Mouse (Mus musculus) embryonic facial prominence, embryonic 12.5 days (tissue): ENCODE measurements around the gene Itga11. TPM values are rescaled to one million over a fixed set of nuclear protein-coding genes. Genes with fewer than 3 reads are reported as not detected.
A peak's percentile ranks its signal among the peaks of the same experiment; 100 is the strongest.
"Not testable (repeated sequence)": the region's sequence is repeated elsewhere in the genome, so short reads cannot be mapped to it uniquely, and the experiment has no call there.

ENCODE experiments used
- ATAC-seq: fragments of 200-750 bp; cut with Nextera tagmentation; 2 replicates; pipeline ENCODE4 v1.8.0; 2017; ENCODE audit not compliant: insufficient number of reproducible peaks, insufficient read depth, low FRiP score, low TSS enrichment
- H3K27ac ChIP-seq: fragments of 300-500 bp; sonication (generic); 2 replicates; pipeline ENCODE4 v1.5.1; 2016; ENCODE audit warnings: mild to moderate bottlenecking
- H3K27me3 ChIP-seq: fragments of 300-500 bp; sonication (generic); 2 replicates; pipeline ENCODE4 v1.6.1; 2016; ENCODE audit warnings: mild to moderate bottlenecking, moderate library complexity
- H3K36me3 ChIP-seq: fragments of 300-500 bp; sonication (generic); 2 replicates; pipeline ENCODE4 v1.6.1; 2016; ENCODE audit warnings: mild to moderate bottlenecking
- H3K4me1 ChIP-seq: fragments of 300-500 bp; sonication (generic); 2 replicates; pipeline ENCODE4 v1.6.1; 2016
- H3K4me2 ChIP-seq: fragments of 300-500 bp; sonication (generic); replicated peaks from 2 replicates; pipeline ENCODE4 v1.6.1; 2016; ENCODE audit warnings: mild to moderate bottlenecking, moderate library complexity
- H3K4me3 ChIP-seq: fragments of 300-500 bp; sonication (generic); 2 replicates; pipeline ENCODE4 v1.5.1; 2016; ENCODE audit warnings: mild to moderate bottlenecking
- H3K9ac ChIP-seq: fragments of 300-500 bp; sonication (generic); 2 replicates; pipeline ENCODE4 v1.6.1; 2016; ENCODE audit warnings: mild to moderate bottlenecking, moderate library complexity
- H3K9me3 ChIP-seq: fragments of 300-500 bp; sonication (generic); 2 replicates; pipeline ENCODE4 v1.6.1; 2016; ENCODE audit warnings: mild to moderate bottlenecking, moderate library complexity
- WGBS: fragments of 180-500 bp; shearing (Covaris S2); methylation state at CpG from one replicate; pipeline ENCODE4 v1.1.7; 2016; 5-methylcytosine and 5-hydroxymethylcytosine counted together
- polyA plus RNA-seq: library from polyadenylated mRNA; unstranded; fragments of >200 nt; fragmentation: Nextera tagmentation; extraction: Ambion mirVana; gene quantifications from 2 replicates; pipeline ENCODE4 v1.2.1, GENCODE M21; 2016

Itga11 gene
- polyA plus RNA-seq, 1 experiment from 2014 or later, result 3.9 TPM

GRCm38 (mm10) chr9:62767464-62767863 lies 89.8 kb downstream of the Itga11 start:
- Histone ChIP-seq H3K9me3 (no peaks in the 10 kb centered on the region), H3K9ac (no peak overlapping the region), H3K36me3 (no peaks in the 10 kb centered on the region), H3K27me3 (no peaks in the 10 kb centered on the region), H3K4me3 (no peak overlapping the region), H3K4me1 (no peaks in the 10 kb centered on the region), H3K27ac (no peak overlapping the region), H3K4me2 (no peak overlapping the region)
- no peak for ATAC-seq
- 68% methylated on average over 17 of the region's 17 CpGs for WGBS

GRCm38 (mm10) chr9:62768361-62768760 lies 90.7 kb downstream of the Itga11 start:
- no peak overlapping the region for H3K9ac ChIP-seq
- H3K36me3 ChIP-seq, result no peaks in the 10 kb centered on the region
- no peak overlapping the region for H3K4me3 ChIP-seq
- no peaks in the 10 kb centered on the region for H3K4me1 ChIP-seq
- WGBS, result 68% methylated on average over 5 of the region's 5 CpGs
- H3K4me2 ChIP-seq, result no peak overlapping the region
- H3K27me3 ChIP-seq, result no peaks in the 10 kb centered on the region
- no peaks in the 10 kb centered on the region for H3K9me3 ChIP-seq
- ATAC-seq, result no peak
- H3K27ac ChIP-seq, result no peak overlapping the region

- H3K4me1 ChIP-seq, result no peaks in the 10 kb centered on the region
- no peak overlapping the region for H3K4me2 ChIP-seq
- H3K9ac ChIP-seq, result no peak overlapping the region
- H3K27me3 ChIP-seq, result no peaks in the 10 kb centered on the region
- H3K4me3 ChIP-seq, result no peak overlapping the region
- 72% methylated on average over 8 of the region's 8 CpGs for WGBS
- no peaks in the 10 kb centered on the region for H3K36me3 ChIP-seq
- no peaks in the 10 kb centered on the region for H3K9me3 ChIP-seq
- ATAC-seq, result no peak
- H3K27ac ChIP-seq, result no peak overlapping the region
Measured at GRCm38 (mm10) chr9:62772746-62773145, 95.1 kb downstream of the Itga11 start.

- WGBS, result 38% methylated on average over 4 of the region's 4 CpGs
- Histone ChIP-seq H3K27ac (no peak overlapping the region), H3K9ac (no peak overlapping the region), H3K4me3 (no peak overlapping the region), H3K27me3 (no peaks in the 10 kb centered on the region), H3K36me3 (no peaks in the 10 kb centered on the region), H3K4me1 (no peaks in the 10 kb centered on the region), H3K9me3 (no peaks in the 10 kb centered on the region), H3K4me2 (no peak overlapping the region)
- ATAC-seq, result no peak
Measured at GRCm38 (mm10) chr9:62775464-62775863, 97.8 kb downstream of the Itga11 start.

GRCm38 (mm10) chr9:62777461-62777860 lies 99.8 kb downstream of the Itga11 start:
- Histone ChIP-seq H3K27ac (no peak overlapping the region), H3K27me3 (no peaks in the 10 kb centered on the region), H3K36me3 (no peaks in the 10 kb centered on the region), H3K9me3 (no peaks in the 10 kb centered on the region), H3K4me2 (no peak overlapping the region), H3K9ac (no peak overlapping the region), H3K4me3 (no peak overlapping the region), H3K4me1 (no peaks in the 10 kb centered on the region)
- peak; percentile 30; the same call in 1 of the 2 replicates for ATAC-seq
- 6% methylated on average over 5 of the region's 5 CpGs for WGBS

GRCm38 (mm10) chr9:62778721-62779120 lies 101.1 kb downstream of the Itga11 start:
- WGBS, result 89% methylated on average over 9 of the region's 9 CpGs
- Histone ChIP-seq H3K4me2 (no peak overlapping the region), H3K9ac (no peak overlapping the region), H3K36me3 (no peaks in the 10 kb centered on the region), H3K4me3 (no peak overlapping the region), H3K27me3 (no peaks in the 10 kb centered on the region), H3K27ac (no peak overlapping the region), H3K9me3 (no peaks in the 10 kb centered on the region), H3K4me1 (peaks cover 8% of the 10 kb centered on the region; the same call in 1 of the 2 replicates)
- ATAC-seq, result no peak

- no peak overlapping the region for H3K4me2 ChIP-seq
- no peaks in the 10 kb centered on the region for H3K9me3 ChIP-seq
- no peak overlapping the region for H3K4me3 ChIP-seq
- H3K36me3 ChIP-seq, result no peaks in the 10 kb centered on the region
- ATAC-seq, result no peak
- H3K9ac ChIP-seq, result no peak overlapping the region
- WGBS, result 67% methylated on average over 3 of the region's 3 CpGs
- peaks cover 8% of the 10 kb centered on the region; the same call in 1 of the 2 replicates for H3K4me1 ChIP-seq
- no peaks in the 10 kb centered on the region for H3K27me3 ChIP-seq
- no peak overlapping the region for H3K27ac ChIP-seq
Measured at GRCm38 (mm10) chr9:62781965-62782364, 104.3 kb downstream of the Itga11 start.

- ATAC-seq, result no peak
- Histone ChIP-seq H3K27ac (no peak overlapping the region), H3K4me2 (no peak overlapping the region), H3K9me3 (no peaks in the 10 kb centered on the region), H3K4me1 (peaks cover 8% of the 10 kb centered on the region; the same call in 1 of the 2 replicates), H3K36me3 (no peaks in the 10 kb centered on the region), H3K9ac (no peak overlapping the region), H3K27me3 (no peaks in the 10 kb centered on the region), H3K4me3 (no peak overlapping the region)
- 39% methylated on average over 16 of the region's 16 CpGs for WGBS
Measured at GRCm38 (mm10) chr9:62782976-62783781, 105.6 kb downstream of the Itga11 start.

GRCm38 (mm10) chr9:62784233-62784632 lies 106.6 kb downstream of the Itga11 start:
- H3K4me2 ChIP-seq, result no peak overlapping the region
- WGBS, result 93% methylated on average over 2 of the region's 2 CpGs
- H3K4me3 ChIP-seq, result no peak overlapping the region
- H3K9me3 ChIP-seq, result no peaks in the 10 kb centered on the region
- H3K27ac ChIP-seq, result no peak overlapping the region
- no peaks in the 10 kb centered on the region for H3K27me3 ChIP-seq
- H3K9ac ChIP-seq, result no peak overlapping the region
- ATAC-seq, result no peak
- H3K36me3 ChIP-seq, result no peaks in the 10 kb centered on the region
- H3K4me1 ChIP-seq, result peaks cover 8% of the 10 kb centered on the region; the same call in 1 of the 2 replicates

- no peak for ATAC-seq
- no peak overlapping the region for H3K4me2 ChIP-seq
- no peak overlapping the region for H3K27ac ChIP-seq
- no peaks in the 10 kb centered on the region for H3K36me3 ChIP-seq
- H3K4me1 ChIP-seq, result peaks cover 8% of the 10 kb centered on the region; the same call in 1 of the 2 replicates
- H3K27me3 ChIP-seq, result no peaks in the 10 kb centered on the region
- H3K9ac ChIP-seq, result no peak overlapping the region
- no peak overlapping the region for H3K4me3 ChIP-seq
- no peaks in the 10 kb centered on the region for H3K9me3 ChIP-seq
- WGBS, result 74% methylated on average over 5 of the region's 5 CpGs
Measured at GRCm38 (mm10) chr9:62786721-62787120, 109.1 kb downstream of the Itga11 start.

- no peak overlapping the region for H3K9ac ChIP-seq
- no peak overlapping the region for H3K4me2 ChIP-seq
Measured at GRCm38 (mm10) chr9:62789856-62790255, 112.2 kb downstream of the Itga11 start.

GRCm38 (mm10) chr9:62799218-62799617 lies 121.6 kb downstream of the Itga11 start:
- H3K9me3 ChIP-seq, H3K4me1 ChIP-seq, H3K27me3 ChIP-seq, H3K4me3 ChIP-seq, ATAC-seq, H3K4me2 ChIP-seq, H3K9ac ChIP-seq, H3K27ac ChIP-seq: not testable (repeated sequence)
- WGBS, result 87% methylated on average over 2 of the region's 2 CpGs
- peaks cover 36% of the 10 kb centered on the region for H3K36me3 ChIP-seq

More at GRCm38 (mm10) chr9:62789856-62790255, 112.2 kb downstream of the Itga11 start:
- no peak overlapping the region for H3K4me3 ChIP-seq
- no peaks in the 10 kb centered on the region for H3K27me3 ChIP-seq
- H3K4me1 ChIP-seq, result no peaks in the 10 kb centered on the region
- no peak overlapping the region for H3K27ac ChIP-seq
- H3K36me3 ChIP-seq, result 0 out of 2 replicates have a peak, but pooled peaks cover 13% of the 10 kb centered on the region
- ATAC-seq, result no peak
- no peaks in the 10 kb centered on the region for H3K9me3 ChIP-seq
- WGBS, result 92% methylated on average over 12 of the region's 12 CpGs
